In the genomic region with DNA sequence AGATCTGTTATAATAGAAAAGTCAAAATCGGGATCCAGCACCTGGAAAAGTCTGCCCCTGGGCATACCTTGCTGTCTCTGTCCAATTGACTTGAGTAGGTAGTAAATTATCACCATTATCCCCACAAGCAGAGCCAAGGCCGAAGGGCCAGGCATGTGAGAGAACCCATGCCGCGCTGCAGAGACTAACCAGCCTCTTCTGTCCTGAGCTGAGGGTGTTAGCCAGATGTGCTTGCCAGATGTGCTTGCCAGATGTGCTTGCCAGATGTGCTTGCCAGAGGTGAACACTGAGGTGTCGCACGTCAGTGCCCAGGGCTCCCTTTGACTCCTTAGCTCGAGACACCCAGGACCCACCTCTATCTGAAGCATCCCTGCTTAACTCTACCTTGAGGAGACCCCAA, we compare ENCODE assay signal across 23 mouse cellular contexts.
"Had no signal": no experiment of that assay in that cellular context is flagged by ENCODE, and none has a peak within 500 bp of the region (broad histone marks: within the 10 kb centered on the region; RNA-seq: fewer than 3 reads in every experiment).

No protein-coding gene starts in this region.

- H3K36me3 ChIP-seq: liver, embryonic 12.5 days; liver, embryonic 15.5 days; lung, embryonic 15.5 days; midbrain, embryonic 10.5 days; midbrain, embryonic 15.5 days; neural tube, embryonic 12.5 days; neural tube, embryonic 15.5 days had no signal

- H3K4me3 ChIP-seq: liver, embryonic 12.5 days; liver, embryonic 15.5 days; lung, embryonic 15.5 days; megakaryocyte, embryonic 14.5 days; midbrain, embryonic 10.5 days; midbrain, embryonic 15.5 days; neural tube, embryonic 12.5 days; neural tube, embryonic 15.5 days had no signal

- H3K4me1 ChIP-seq: liver, embryonic 12.5 days; liver, embryonic 15.5 days; lung, embryonic 15.5 days; midbrain, embryonic 10.5 days; midbrain, embryonic 15.5 days; neural tube, embryonic 12.5 days; neural tube, embryonic 15.5 days had no signal

- DNase-seq: kidney, adult 18-20 months; kidney, adult 9 months; kidney, postnatal 14 days; kidney, postnatal 4 days; left cerebral cortex, postnatal 4 days; liver; lung, adult 18-20 months; lung, postnatal 10 days; lung, postnatal 36 days; right cerebral cortex, adult 18-20 months; right cerebral cortex, postnatal 14 days; right cerebral cortex, postnatal 4 days; thymus, adult 2 months; thymus, postnatal 14 days; thymus, postnatal 4 days had no signal

- H3K9ac ChIP-seq: liver, embryonic 12.5 days; liver, embryonic 15.5 days; lung, embryonic 15.5 days; midbrain, embryonic 15.5 days; neural tube, embryonic 12.5 days; neural tube, embryonic 15.5 days had no signal

- H3K27me3 ChIP-seq: liver, embryonic 12.5 days; liver, embryonic 15.5 days; lung, embryonic 15.5 days; midbrain, embryonic 15.5 days; neural tube, embryonic 12.5 days; neural tube, embryonic 15.5 days had no signal

- H3K4me2 ChIP-seq: liver, embryonic 12.5 days; liver, embryonic 15.5 days; lung, embryonic 15.5 days; midbrain, embryonic 15.5 days; neural tube, embryonic 12.5 days; neural tube, embryonic 15.5 days had no signal

- ATAC-seq: liver, embryonic 12.5 days; midbrain, embryonic 15.5 days had no signal

- H3K27ac ChIP-seq: liver, embryonic 12.5 days; liver, embryonic 15.5 days; lung, embryonic 15.5 days; midbrain, embryonic 10.5 days; midbrain, embryonic 15.5 days; neural tube, embryonic 12.5 days; neural tube, embryonic 15.5 days had no signal

- H3K9me3 ChIP-seq: liver, embryonic 12.5 days; liver, embryonic 15.5 days; lung, embryonic 15.5 days; midbrain, embryonic 10.5 days; midbrain, embryonic 15.5 days; neural tube, embryonic 12.5 days; neural tube, embryonic 15.5 days had no signal
